Mouse (Mus musculus) cerebellum, adult 9-11 months (tissue): ENCODE measurements around the gene Gucy2g.

Experiments used
- DNase-seq: peaks from one replicate; pipeline ENCODE4 v3.0.0; 2022

Gene Gucy2g

GRCm38 (mm10) chr19:55241186-55241645 is at the start of gene Gucy2g:
Gene Gucy2g, minus strand, starts transcription at chr19:55241236.
- DNase-seq: no peak

- DNase-seq: no peak
These were observed 47.9 kb upstream of the Gucy2g start for GRCm38 (mm10) chr19:55288974-55289373.

GRCm38 (mm10) chr19:55286034-55286433 is 45.0 kb upstream of the Gucy2g start:
- DNase-seq: no peak

- no peak for DNase-seq
These were observed 43.1 kb upstream of the Gucy2g start for GRCm38 (mm10) chr19:55284093-55284492.

GRCm38 (mm10) chr19:55276770-55277169 is 35.7 kb upstream of the Gucy2g start:
- no peak for DNase-seq

- DNase-seq: no peak
These were observed 35.1 kb upstream of the Gucy2g start for GRCm38 (mm10) chr19:55276100-55276499.

GRCm38 (mm10) chr19:55273340-55273739 is 32.3 kb upstream of the Gucy2g start:
- no peak for DNase-seq

- no peak for DNase-seq
These were observed 30.4 kb upstream of the Gucy2g start for GRCm38 (mm10) chr19:55271448-55271847.

GRCm38 (mm10) chr19:55269051-55269450 is 28.0 kb upstream of the Gucy2g start:
- DNase-seq: no peak

- DNase-seq: no peak
These were observed 27.1 kb upstream of the Gucy2g start for GRCm38 (mm10) chr19:55268150-55268549.

- no peak for DNase-seq
These were observed 25.8 kb upstream of the Gucy2g start for GRCm38 (mm10) chr19:55266786-55267185.

- no peak for DNase-seq
These were observed 24.2 kb upstream of the Gucy2g start for GRCm38 (mm10) chr19:55265269-55265668.

- DNase-seq: no peak
These were observed 19.6 kb upstream of the Gucy2g start for GRCm38 (mm10) chr19:55260389-55261184.

GRCm38 (mm10) chr19:55258514-55258913 is 17.5 kb upstream of the Gucy2g start:
- DNase-seq: no peak

- no peak for DNase-seq
These were observed 16.8 kb upstream of the Gucy2g start for GRCm38 (mm10) chr19:55257656-55258375.

- no peak for DNase-seq
These were observed 15.1 kb upstream of the Gucy2g start for GRCm38 (mm10) chr19:55256156-55256555.

- DNase-seq: peak; percentile 22
These were observed 13.5 kb upstream of the Gucy2g start for GRCm38 (mm10) chr19:55254513-55255016.

GRCm38 (mm10) chr19:55253570-55254441 is 12.8 kb upstream of the Gucy2g start:
- DNase-seq: peak; percentile 67

GRCm38 (mm10) chr19:55253239-55253569 is 12.2 kb upstream of the Gucy2g start:
- no peak for DNase-seq

- no peak for DNase-seq
These were observed 10.5 kb upstream of the Gucy2g start, which contains the start of gene Acsl5 for GRCm38 (mm10) chr19:55251383-55252124. Gene Acsl5, plus strand, starts transcription at chr19:55251938.

GRCm38 (mm10) chr19:55250451-55250850 is 9.4 kb upstream of the Gucy2g start:
- no peak for DNase-seq

GRCm38 (mm10) chr19:55247991-55248520 is 7.0 kb upstream of the Gucy2g start:
- DNase-seq: no peak
